Mouse (Mus musculus): ENCODE measurements around the gene Nudt3. TPM values are rescaled to one million over a fixed set of nuclear protein-coding genes. Genes with fewer than 3 reads are reported as not detected.

The Nudt3 gene
- polyA plus RNA-seq, 1 experiment = 51.3 TPM

GRCm38 (mm10) chr17:27565163-27565941, 57.9 kb downstream of the Nudt3 start, which contains the start of gene AI413582:
Gene AI413582, minus strand, starts transcription at chr17:27565756.
- DNase-seq (ENCODE audit: low read depth) = no peak

GRCm38 (mm10) chr17:27564391-27565162, 58.7 kb downstream of the Nudt3 start:
- no peak for DNase-seq (ENCODE audit: low read depth)

GRCm38 (mm10) chr17:27563771-27564244, 59.5 kb downstream of the Nudt3 start:
- no peak for DNase-seq (ENCODE audit: low read depth)

- DNase-seq (ENCODE audit: low read depth) = no peak
Measured at GRCm38 (mm10) chr17:27561809-27562526, 61.3 kb downstream of the Nudt3 start.

GRCm38 (mm10) chr17:27560926-27561480, 62.3 kb downstream of the Nudt3 start:
- no peak for DNase-seq (ENCODE audit: low read depth)

- DNase-seq (ENCODE audit: low read depth) = no peak
Measured at GRCm38 (mm10) chr17:27559596-27559995, 63.7 kb downstream of the Nudt3 start.

- no peak for DNase-seq (ENCODE audit: low read depth)
Measured at GRCm38 (mm10) chr17:27558845-27559244, 64.5 kb downstream of the Nudt3 start.

- no peak for DNase-seq (ENCODE audit: low read depth)
Measured at GRCm38 (mm10) chr17:27557927-27558661, 65.2 kb downstream of the Nudt3 start.

GRCm38 (mm10) chr17:27557181-27557926, 65.9 kb downstream of the Nudt3 start:
- DNase-seq (ENCODE audit: low read depth) = no peak

- no peak for DNase-seq (ENCODE audit: low read depth)
Measured at GRCm38 (mm10) chr17:27556315-27557011, 66.8 kb downstream of the Nudt3 start, which contains the start of gene Hmga1. Gene Hmga1, plus strand, starts transcription at chr17:27556497.

- DNase-seq (ENCODE audit: low read depth) = no peak
Measured at GRCm38 (mm10) chr17:27555512-27556172, 67.7 kb downstream of the Nudt3 start.

- DNase-seq (ENCODE audit: low read depth) = no peak
Measured at GRCm38 (mm10) chr17:27555075-27555511, 68.2 kb downstream of the Nudt3 start.

- DNase-seq (ENCODE audit: low read depth) = no peak
Measured at GRCm38 (mm10) chr17:27554062-27554960, 69.0 kb downstream of the Nudt3 start.

- no peak for DNase-seq (ENCODE audit: low read depth)
Measured at GRCm38 (mm10) chr17:27552215-27553201, 70.8 kb downstream of the Nudt3 start.

GRCm38 (mm10) chr17:27551393-27551940, 71.8 kb downstream of the Nudt3 start:
- DNase-seq (ENCODE audit: low read depth) = no peak

- DNase-seq (ENCODE audit: low read depth) = no peak
Measured at GRCm38 (mm10) chr17:27549234-27549633, 74.1 kb downstream of the Nudt3 start.
